Mouse (Mus musculus): Measurements from ENCODE around the gene Gm597. TPM values are rescaled to one million over a fixed set of nuclear protein-coding genes. Genes with fewer than 3 reads are reported as not detected.

The Gm597 gene
- total RNA-seq (2021), result not detected in 2 replicates
- long read RNA-seq, experiment 1, result 0 reads
- long read RNA-seq, experiment 2, result 0 reads

- DNase-seq, result no peak
These were observed at the start of gene Gm597 for GRCm38 (mm10) chr1:28780152-28780551. TSS of gene Gm597 (minus strand) at chr1:28780252.

GRCm38 (mm10) chr1:28807689-28808088 is 27.6 kb upstream of the Gm597 start:
- no peak for DNase-seq

- DNase-seq, result no peak
These were observed 26.6 kb upstream of the Gm597 start for GRCm38 (mm10) chr1:28806618-28807017.

DNA sequence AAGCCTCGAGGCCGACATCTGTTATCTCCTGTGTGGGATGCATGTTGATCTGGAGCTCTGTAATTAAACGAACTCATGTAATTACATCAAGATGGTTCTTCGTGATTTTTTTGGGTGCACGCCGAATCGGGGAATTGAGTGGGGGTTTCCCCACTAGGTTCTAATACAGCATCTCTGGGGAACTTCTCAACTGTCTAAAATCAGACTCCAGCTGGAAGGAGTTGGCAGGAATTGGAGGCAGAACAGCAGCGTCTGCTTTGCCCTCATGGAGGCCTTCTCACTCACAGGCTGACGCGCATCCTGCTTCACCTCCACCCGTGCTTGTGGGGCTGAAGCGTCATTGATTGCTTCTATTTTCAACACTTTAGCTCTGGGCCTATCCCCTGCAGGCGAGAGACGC is 20.8 kb upstream of the Gm597 start:
- no peak for DNase-seq

Measured in adrenal gland, postnatal 14 days (tissue).